Mouse (Mus musculus) brain, embryonic 14.5 days (tissue): ENCODE results near the gene Ghrl. TPM values are rescaled to one million over a fixed set of nuclear protein-coding genes. Genes with fewer than 3 reads are reported as not detected.

Source experiments
- DNase-seq: peaks from one replicate; pipeline ENCODE4 v3.0.0-alpha.2; 2011; ENCODE audit warnings: low read depth
- CTCF ChIP-seq: fragments of 200-500 bp; IDR thresholded peaks from 2 replicates; pipeline ENCODE4 v1.5.1; 2012; ENCODE audit warnings: inconsistent platforms, mild to moderate bottlenecking, moderate library complexity, borderline replicate concordance; ENCODE audit not compliant: insufficient read depth, insufficient read length; ENCODE audit errors: extremely low read depth
- POLR2A ChIP-seq: fragments of 200-500 bp; IDR thresholded peaks from 2 replicates; pipeline ENCODE4 v1.6.1; 2012; ENCODE audit warnings: mild to moderate bottlenecking, inconsistent platforms, borderline replicate concordance; ENCODE audit not compliant: poor library complexity, insufficient read depth, insufficient read length, severe bottlenecking; ENCODE audit errors: extremely low read depth
- polyA plus RNA-seq: library from polyadenylated mRNA; depleted of rRNA; stranded (reverse); fragments of >200 nt; gene quantifications from 2 replicates; pipeline ENCODE4 v1.2.3, GENCODE M21; 2012; rRNA removed

The Ghrl gene
- 0.52 and 0.85 TPM in 2 replicates for polyA plus RNA-seq

DNA sequence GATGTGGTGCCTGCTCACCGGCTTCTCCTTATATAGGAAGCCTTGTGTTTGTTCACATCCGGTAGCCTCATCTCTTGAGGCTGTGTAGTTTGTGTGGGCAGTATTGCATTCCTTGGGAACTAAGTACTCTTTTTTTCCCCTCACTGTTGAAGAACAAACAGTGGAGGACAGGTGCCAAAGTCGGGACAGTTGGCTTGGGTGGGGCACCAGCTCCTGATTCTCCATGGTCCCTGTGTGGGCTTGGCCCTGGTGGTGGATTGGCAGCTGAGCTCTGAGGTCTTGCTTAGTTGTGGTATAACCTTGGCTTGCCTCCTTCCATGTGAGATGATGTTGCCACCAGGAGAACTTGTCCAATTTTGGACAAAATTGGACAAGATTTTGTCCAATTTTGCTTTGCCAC, at the start of gene Ghrl:
Ghrl (minus strand) TSS at position 3 of the 400 bp plus-strand sequence.
- TF ChIP-seq POLR2A (no peak), CTCF (no peak)
- no peak for DNase-seq

DNA sequence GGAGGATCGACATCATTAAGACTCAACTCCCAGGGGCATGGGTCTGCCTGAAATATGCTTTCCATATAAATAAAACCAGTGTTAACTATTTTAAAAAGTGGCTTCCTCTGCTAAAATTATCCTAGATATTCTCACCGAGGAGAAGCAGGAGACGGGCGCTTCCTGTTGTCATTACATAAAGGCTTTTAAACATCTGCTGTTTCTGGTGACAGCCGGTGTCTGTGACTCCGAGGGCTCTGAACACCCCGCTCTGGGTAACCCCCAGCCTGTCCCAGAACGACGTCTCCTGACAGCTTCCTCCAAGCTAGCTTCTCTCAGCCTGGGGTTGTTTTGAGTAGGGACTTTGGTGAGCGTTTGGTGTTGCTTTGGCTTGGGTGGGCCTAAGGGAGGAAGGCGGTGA, 49.1 kb upstream of the Ghrl start:
- DNase-seq = no peak

DNA sequence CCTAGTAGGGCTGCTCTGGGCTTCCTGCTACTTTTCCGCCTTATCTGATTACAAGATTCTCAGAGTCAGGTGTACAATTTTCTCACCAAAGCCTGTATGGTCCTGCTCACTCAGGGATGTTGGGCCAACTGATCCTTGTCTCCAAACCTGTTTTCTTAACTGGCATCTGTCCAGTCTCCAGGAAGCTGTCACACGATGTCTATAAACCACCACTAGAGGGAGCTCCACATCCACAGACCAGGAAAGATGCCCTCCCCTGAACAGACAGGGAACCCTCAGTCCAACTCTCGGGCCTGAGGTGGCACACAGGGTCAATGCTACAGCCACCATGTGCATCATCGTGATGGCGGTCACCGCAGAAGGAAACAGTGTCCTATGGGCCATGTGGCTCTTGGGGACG, 42.0 kb upstream of the Ghrl start:
- peak; percentile 85 for DNase-seq
- TF ChIP-seq POLR2A (no peak), CTCF (peak; percentile 89)

More for the DNA sequence above, 49.1 kb upstream of the Ghrl start:
- TF ChIP-seq CTCF (no peak), POLR2A (no peak)

DNA sequence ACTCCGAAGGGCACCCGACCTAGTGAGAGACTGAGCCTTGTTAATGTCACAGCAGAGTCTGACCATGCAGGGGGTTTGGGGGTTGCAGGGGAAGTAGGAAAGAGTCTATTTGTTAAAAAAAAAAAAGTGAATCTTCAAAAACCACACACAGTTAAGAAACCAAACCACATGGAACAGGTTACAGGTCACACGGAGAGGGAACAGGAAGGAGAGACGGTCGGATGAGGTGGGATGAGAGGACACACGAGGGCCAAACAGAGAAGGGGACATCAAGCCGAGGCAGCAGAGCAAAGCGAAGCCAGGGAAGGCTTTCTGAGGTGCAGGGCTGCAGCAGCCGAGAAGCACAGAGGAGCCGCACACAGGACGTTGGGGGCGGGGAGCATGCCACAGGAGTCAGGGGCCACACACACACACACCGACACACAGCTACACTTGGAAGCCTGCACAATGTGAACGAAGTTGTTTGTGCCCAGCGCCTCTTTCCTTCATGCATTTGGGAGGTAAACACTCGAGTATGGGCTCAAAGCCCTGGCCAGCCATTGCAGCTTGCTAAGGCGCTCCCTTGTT, 29.5 kb upstream of the Ghrl start:
- DNase-seq = no peak
- TF ChIP-seq POLR2A = no peak
- TF ChIP-seq CTCF = no peak

DNA sequence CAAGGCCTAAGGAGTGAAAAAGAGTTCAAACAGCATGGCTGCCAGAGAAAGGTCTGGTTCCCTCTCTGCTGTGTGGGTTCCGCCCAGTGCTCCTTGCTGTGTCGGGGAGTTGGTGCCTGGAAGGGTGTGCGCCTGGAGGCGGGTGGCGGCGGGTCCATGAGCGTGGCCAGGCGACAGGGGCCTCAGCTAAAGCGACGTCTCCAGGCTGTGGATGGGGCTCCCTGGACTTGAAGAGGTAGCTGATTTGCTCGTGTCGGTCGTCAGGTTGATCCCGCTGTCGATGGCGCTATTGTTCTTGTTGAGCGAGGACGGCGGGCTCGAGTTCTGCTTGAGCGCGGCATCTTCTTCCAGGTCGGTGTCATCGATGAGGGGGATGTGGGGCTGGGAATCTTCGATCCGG, 28.7 kb upstream of the Ghrl start:
- DNase-seq = peak; percentile 8
- TF ChIP-seq CTCF (no peak), POLR2A (no peak)

DNA sequence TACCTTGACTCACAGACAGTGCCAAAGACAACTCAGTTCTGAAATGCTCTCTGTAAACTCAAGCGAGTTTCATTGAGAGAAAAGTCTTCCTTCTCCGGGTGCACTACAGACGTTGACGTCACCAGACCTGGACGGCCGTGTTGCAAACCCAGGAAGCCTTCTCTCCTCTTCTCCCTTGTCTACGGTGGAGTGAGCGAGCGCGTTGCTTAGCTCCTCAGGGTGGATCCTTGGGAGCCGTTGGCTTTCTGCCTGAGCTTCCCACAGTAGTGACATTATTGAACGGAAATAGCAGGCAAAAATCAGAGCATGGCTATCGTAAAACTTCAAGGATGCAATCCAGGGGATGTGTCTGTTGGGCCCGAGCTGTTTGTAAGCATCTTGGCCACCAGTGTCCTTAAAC, 27.6 kb upstream of the Ghrl start:
- no peak for TF ChIP-seq CTCF
- TF ChIP-seq POLR2A = no peak
- DNase-seq = no peak

DNA sequence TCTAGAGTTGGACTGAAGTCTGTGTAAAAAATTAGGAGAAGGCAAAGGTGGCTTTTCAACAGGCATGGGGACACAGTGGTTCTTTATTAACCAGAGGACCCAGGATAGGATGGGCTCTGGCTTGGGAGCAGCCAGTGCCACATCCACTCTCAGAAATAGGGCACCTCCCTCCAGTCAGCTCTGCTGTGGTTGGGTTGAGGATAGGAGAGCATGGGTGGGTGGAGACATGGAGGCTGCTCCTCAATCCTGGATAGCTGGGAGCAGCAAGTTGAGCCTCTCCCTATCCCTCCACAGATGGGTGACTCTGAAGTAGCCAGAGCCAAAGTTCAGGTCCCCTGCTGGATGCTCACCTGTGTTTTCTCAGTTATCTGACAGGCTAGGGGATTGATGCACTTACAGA, 25.4 kb upstream of the Ghrl start:
- no peak for DNase-seq
- no peak for TF ChIP-seq POLR2A
- no peak for TF ChIP-seq CTCF

DNA sequence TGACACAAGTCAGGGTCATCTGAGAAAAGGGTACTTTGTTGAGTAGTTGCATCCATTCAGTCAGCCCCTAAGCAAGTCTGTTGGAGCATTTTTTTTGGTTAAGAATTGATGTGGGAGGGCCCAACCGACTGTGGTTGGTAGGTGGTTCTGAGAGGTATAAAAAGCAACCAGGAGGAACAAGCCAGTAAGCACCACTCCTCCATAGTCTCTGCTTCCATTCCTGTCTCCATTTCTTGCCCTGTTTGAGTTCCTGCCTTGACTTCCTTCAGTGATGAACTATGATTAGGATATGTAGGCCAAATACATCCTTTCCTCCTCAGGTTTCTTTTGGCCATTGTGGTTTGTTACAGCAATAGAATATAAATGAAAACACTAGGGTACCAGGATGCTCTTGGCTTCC, 23.4 kb upstream of the Ghrl start:
- TF ChIP-seq POLR2A (no peak), CTCF (no peak)
- DNase-seq = no peak

DNA sequence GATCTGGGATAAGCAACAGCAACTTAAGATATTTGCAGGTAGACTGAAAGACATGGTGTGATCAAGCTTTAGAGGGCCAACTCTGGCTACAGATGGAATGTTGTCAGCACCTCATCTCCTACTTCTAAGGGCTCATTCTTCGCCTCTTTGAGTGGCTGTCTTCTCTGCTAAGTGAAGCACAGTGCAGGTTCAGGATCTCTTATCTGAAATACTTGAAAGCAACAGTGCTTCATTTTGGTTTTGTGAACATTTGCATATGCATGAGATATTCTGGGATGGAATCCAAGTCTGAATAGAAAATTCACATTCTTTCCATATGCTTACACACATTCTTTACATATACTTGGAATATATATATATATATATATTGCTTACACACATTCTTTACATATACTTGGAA, 22.6 kb upstream of the Ghrl start:
- TF ChIP-seq POLR2A (no peak), CTCF (no peak)
- DNase-seq = peak; percentile 64

DNA sequence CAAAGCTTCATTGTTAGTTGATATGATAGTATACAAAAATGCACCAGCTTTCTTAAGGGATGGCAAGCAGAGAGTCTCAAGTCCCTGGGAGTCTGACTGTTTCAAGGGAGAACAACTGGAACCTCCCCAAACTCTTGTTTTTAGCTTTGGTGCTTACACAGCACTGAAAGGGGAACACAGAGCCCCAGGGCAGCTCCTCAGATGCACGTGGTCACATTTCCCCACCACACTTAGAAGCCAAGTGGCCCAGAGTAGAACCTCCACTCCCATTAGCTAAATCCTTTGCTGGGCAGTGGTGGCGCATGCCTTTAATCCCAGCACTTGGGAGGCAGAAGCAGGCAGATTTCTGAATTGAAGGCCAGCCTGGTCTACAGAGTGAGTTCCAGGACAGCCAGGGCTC, 21.7 kb upstream of the Ghrl start:
- TF ChIP-seq POLR2A (no peak), CTCF (no peak)
- no peak for DNase-seq

DNA sequence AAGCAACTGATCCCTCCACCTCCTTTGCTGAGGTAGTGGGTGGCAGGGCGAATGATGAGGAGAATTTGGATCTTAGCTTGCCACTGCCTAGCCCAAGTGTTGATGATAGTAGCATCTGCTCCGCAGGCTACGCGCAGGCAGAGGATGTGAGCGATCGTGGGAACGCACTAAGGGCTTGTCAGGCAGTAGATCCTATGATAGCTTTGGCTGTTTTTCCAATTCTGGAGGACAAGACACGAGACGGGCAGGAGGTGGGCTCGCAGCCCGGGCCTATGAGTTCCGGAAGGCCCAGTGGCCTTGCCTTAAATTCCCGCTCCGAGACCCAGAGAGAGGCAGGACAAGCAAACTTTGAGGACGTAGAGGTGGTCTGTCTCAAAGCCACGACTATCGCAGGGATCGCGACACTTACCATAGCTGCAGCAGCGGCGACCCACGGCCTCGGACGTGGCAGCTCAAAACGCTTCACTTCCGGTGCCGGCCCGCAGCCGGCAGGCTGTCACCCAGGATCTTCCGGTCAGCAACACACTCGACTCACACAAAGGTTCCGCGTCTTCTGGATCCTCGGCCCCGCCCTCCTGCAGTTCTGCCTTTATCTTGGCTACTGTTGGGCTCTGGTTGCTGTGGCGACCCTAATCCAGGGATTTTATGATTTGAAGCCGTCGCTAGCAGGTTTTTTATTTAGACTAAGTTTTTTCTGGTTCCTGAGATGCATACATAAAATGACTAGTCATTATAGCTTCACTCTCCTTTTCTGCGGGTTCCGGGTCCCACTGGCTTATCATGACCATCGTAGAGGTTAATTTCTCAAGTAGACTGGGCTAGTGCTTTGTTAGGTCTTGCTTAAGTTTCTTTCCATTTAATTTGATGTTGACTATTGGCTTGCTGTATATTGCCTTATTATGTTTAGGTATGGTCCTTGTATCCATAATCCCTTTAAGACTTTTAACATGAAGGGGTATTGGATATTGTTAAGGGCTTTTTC, 20.8 kb upstream of the Ghrl start, which contains the start of gene Sec13:
Sec13 (minus strand) TSS at position 508 of the 982 bp plus-strand sequence.
- TF ChIP-seq CTCF (no peak), POLR2A (peak; percentile 67; the same call in 1 of the 2 replicates)
- DNase-seq = peak; percentile 96
